Mouse (Mus musculus): ENCODE measurements around the gene Lcn11.

GRCm38 (mm10) chr2:25780921-25781320 is 4.1 kb downstream of the Lcn11 start:
- TF ChIP-seq MAX (IDR thresholded peaks at IDR 0.05; ENCODE audit: low read depth): no peak
- no peak for TF ChIP-seq POLR2A (IDR thresholded peaks at IDR 0.05; ENCODE audit: insufficient read length, low read depth)
- no peak for TF ChIP-seq POLR2AphosphoS2 (IDR thresholded peaks at IDR 0.05; ENCODE audit: insufficient read length, low read depth)
- TF ChIP-seq CEBPB (IDR thresholded peaks at IDR 0.05; ENCODE audit: insufficient read depth, poor library complexity, severe bottlenecking): no peak
- TF ChIP-seq TCF3 (IDR thresholded peaks at IDR 0.05; ENCODE audit: insufficient read length, low read depth): no peak
- no peak for TF ChIP-seq TCF12 (IDR thresholded peaks at IDR 0.05; ENCODE audit: insufficient read depth, poor library complexity, severe bottlenecking)
- TF ChIP-seq REST (IDR thresholded peaks at IDR 0.05; ENCODE audit: insufficient read depth, insufficient read length): no peak
- TF ChIP-seq USF1 (IDR thresholded peaks at IDR 0.05; ENCODE audit: low read depth): no peak
- TF ChIP-seq MYOG (IDR thresholded peaks at IDR 0.05; ENCODE audit: control insufficient read depth in 1 of 3, insufficient read depth in 1 of 3, insufficient read length in 2 of 3, low read depth in 2 of 3): no peak
- no peak for TF ChIP-seq SRF (IDR thresholded peaks at IDR 0.05; ENCODE audit: control insufficient read depth, insufficient read length, low read depth)
- TF ChIP-seq E2F4 (IDR thresholded peaks at IDR 0.05; ENCODE audit: insufficient read depth): no peak

Data from myocyte (in vitro differentiated cells).